Mouse (Mus musculus) spleen, adult 2 months (tissue): Measurements from ENCODE around the gene Atg4c. TPM values are rescaled to one million over a fixed set of nuclear protein-coding genes. Genes with fewer than 3 reads are reported as not detected.

Experiments
- DNase-seq, 2 experiments: peaks; one replicate each; pipeline versions ENCODE4 v3.0.0 to v3.0.0-alpha.2; 2012 to 2021; ENCODE audit warnings: low spot score in 2 of 2, low read depth in 1 of 2
- H3K27ac ChIP-seq: fragments of 200-500 bp; 2 replicates; pipeline ENCODE4 v1.5.1; 2012; ENCODE audit warnings: low read length, inconsistent platforms; ENCODE audit not compliant: insufficient read depth
- H3K27me3 ChIP-seq: fragments of 200-500 bp; 2 replicates; pipeline ENCODE4 v1.6.1; 2012; ENCODE audit warnings: mild to moderate bottlenecking, moderate library complexity, low read length, inconsistent platforms; ENCODE audit not compliant: control insufficient read depth, insufficient read depth
- H3K36me3 ChIP-seq: fragments of 200-500 bp; 2 replicates; pipeline ENCODE4 v1.6.1; 2012; ENCODE audit warnings: mild to moderate bottlenecking, low read length, inconsistent platforms; ENCODE audit not compliant: control insufficient read depth, insufficient read depth
- H3K4me1 ChIP-seq: fragments of 200-500 bp; 2 replicates; pipeline ENCODE4 v1.6.1; 2011; ENCODE audit warnings: inconsistent platforms; ENCODE audit not compliant: control insufficient read depth, insufficient read depth, insufficient read length
- H3K4me3 ChIP-seq: fragments of 200-500 bp; 2 replicates; pipeline ENCODE4 v1.5.1; 2011; ENCODE audit warnings: mild to moderate bottlenecking, inconsistent platforms; ENCODE audit not compliant: insufficient read depth, insufficient read length; ENCODE audit errors: extremely low read depth
- CTCF ChIP-seq: fragments of 200-500 bp; IDR thresholded peaks from 2 replicates; pipeline ENCODE4 v1.5.1; 2011; ENCODE audit warnings: mild to moderate bottlenecking, inconsistent platforms; ENCODE audit not compliant: insufficient read depth, insufficient read length, insufficient replicate concordance; ENCODE audit errors: extremely low read depth
- POLR2A ChIP-seq: fragments of 200-500 bp; IDR thresholded peaks from 2 replicates; pipeline ENCODE4 v1.6.1; 2011; ENCODE audit warnings: low read depth, low read length, inconsistent platforms
- WGBS: fragments of 180-500 bp; shearing (Covaris S2); methylation state at CpG from one replicate; pipeline ENCODE4 v1.1.7; 2018; 5-methylcytosine and 5-hydroxymethylcytosine counted together
- polyA plus RNA-seq: library from polyadenylated mRNA; depleted of rRNA; stranded (reverse); fragments of >200 nt; gene quantifications from 2 replicates; pipeline ENCODE4 v1.2.3, GENCODE M21; 2012

Atg4c gene
- polyA plus RNA-seq, 1 experiment, result 1.2 TPM

GRCm38 (mm10) chr4:99179446-99180120 lies 14.2 kb upstream of the Atg4c start:
- Histone ChIP-seq H3K4me1 (no peaks in the 10 kb centered on the region), H3K36me3 (no peaks in the 10 kb centered on the region), H3K4me3 (no peak overlapping the region), H3K27ac (no peak overlapping the region), H3K27me3 (no peaks in the 10 kb centered on the region)
- TF ChIP-seq CTCF (no peak), POLR2A (no peak)
- DNase-seq, result no peak
- 88% methylated on average over 21 of the region's 21 CpGs for WGBS

- Histone ChIP-seq H3K27ac (no peak overlapping the region), H3K4me3 (no peak overlapping the region), H3K36me3 (no peaks in the 10 kb centered on the region), H3K4me1 (no peaks in the 10 kb centered on the region), H3K27me3 (no peaks in the 10 kb centered on the region)
- no peak for TF ChIP-seq POLR2A
- no peak for TF ChIP-seq CTCF
- DNase-seq, result no peak
- 85% methylated on average over 5 of the region's 5 CpGs for WGBS
Measured at GRCm38 (mm10) chr4:99180921-99181320, 12.8 kb upstream of the Atg4c start.

GRCm38 (mm10) chr4:99181739-99182419 lies 11.9 kb upstream of the Atg4c start:
- Histone ChIP-seq H3K4me3 (no peak overlapping the region), H3K27me3 (no peaks in the 10 kb centered on the region), H3K27ac (no peak overlapping the region), H3K36me3 (no peaks in the 10 kb centered on the region), H3K4me1 (no peaks in the 10 kb centered on the region)
- no peak for TF ChIP-seq POLR2A
- no peak for TF ChIP-seq CTCF
- no peak for DNase-seq
- WGBS, result 86% methylated on average over 9 of the region's 9 CpGs

- no peaks in the 10 kb centered on the region for H3K27me3 ChIP-seq
- WGBS, result 80% methylated on average over 20 of the region's 20 CpGs
Measured at GRCm38 (mm10) chr4:99182660-99183431, 10.9 kb upstream of the Atg4c start.

GRCm38 (mm10) chr4:99184678-99185077 lies 9.1 kb upstream of the Atg4c start:
- DNase-seq, result no peak
- H3K27ac ChIP-seq, result no peak overlapping the region

More at GRCm38 (mm10) chr4:99182660-99183431, 10.9 kb upstream of the Atg4c start:
- H3K4me3 ChIP-seq, result no peak overlapping the region
- no peak overlapping the region for H3K27ac ChIP-seq
- H3K36me3 ChIP-seq, result no peaks in the 10 kb centered on the region
- TF ChIP-seq POLR2A, result no peak
- no peak for TF ChIP-seq CTCF
- H3K4me1 ChIP-seq, result no peaks in the 10 kb centered on the region
- DNase-seq, result no peak

GRCm38 (mm10) chr4:99185305-99185704 lies 8.4 kb upstream of the Atg4c start:
- TF ChIP-seq POLR2A (no peak), CTCF (no peak)
- Histone ChIP-seq H3K4me3 (no peak overlapping the region), H3K4me1 (no peaks in the 10 kb centered on the region), H3K27me3 (no peaks in the 10 kb centered on the region), H3K27ac (no peak overlapping the region), H3K36me3 (no peaks in the 10 kb centered on the region)
- no peak for DNase-seq
- WGBS, result 47% methylated on average over 4 of the region's 4 CpGs

More at GRCm38 (mm10) chr4:99184678-99185077, 9.1 kb upstream of the Atg4c start:
- Histone ChIP-seq H3K36me3 (no peaks in the 10 kb centered on the region), H3K4me3 (no peak overlapping the region), H3K27me3 (no peaks in the 10 kb centered on the region), H3K4me1 (no peaks in the 10 kb centered on the region)
- TF ChIP-seq POLR2A, result no peak
- no peak for TF ChIP-seq CTCF
- WGBS, result 90% methylated on average over 4 of the region's 4 CpGs
